Mouse (Mus musculus) lung, adult 2 months (tissue): ENCODE data around the gene Ppp4r4.

Experiments used
- CTCF ChIP-seq: fragments of 200-500 bp; IDR thresholded peaks from 2 replicates; pipeline ENCODE4 v1.5.1; 2011; ENCODE audit warnings: mild to moderate bottlenecking, low read length, control low read depth; ENCODE audit not compliant: insufficient read depth
- POLR2A ChIP-seq: fragments of 200-500 bp; IDR thresholded peaks from 2 replicates; pipeline ENCODE4 v1.6.1; 2011; ENCODE audit warnings: low read depth, mild to moderate bottlenecking, control low read depth, low read length, borderline replicate concordance; ENCODE audit errors: extremely low read depth

DNA sequence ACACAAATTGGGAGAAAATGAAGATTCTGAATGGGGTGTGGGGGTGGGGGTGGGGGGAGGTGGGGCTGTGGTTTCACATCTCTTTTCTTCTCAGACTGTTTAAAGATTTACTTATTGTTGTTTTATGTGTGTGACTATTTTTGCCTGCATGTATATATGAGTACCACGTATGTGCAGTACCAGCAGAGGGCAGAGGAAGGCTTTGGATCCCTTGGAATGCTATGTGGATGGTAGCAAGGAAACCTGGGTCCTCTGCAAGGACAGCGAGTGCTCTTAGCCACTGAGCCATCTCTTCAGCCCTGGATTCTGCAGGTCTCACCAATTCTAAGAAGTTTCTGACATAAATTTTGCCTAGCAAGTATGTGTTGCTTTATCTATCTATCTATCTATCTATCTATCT, 32.8 kb upstream of the Ppp4r4 start:
- TF ChIP-seq CTCF, result peak; percentile 7; the same call in 1 of the 2 replicates
- TF ChIP-seq POLR2A, result no peak
